Mouse (Mus musculus) heart, adult 2 months (tissue): ENCODE measurements around the gene Ptprn2.

ENCODE experiments used
- CTCF ChIP-seq: fragments of 200-600 bp; IDR thresholded peaks from 2 replicates; pipeline ENCODE4 v1.8.1; 2022; ENCODE audit warnings: antibody characterized with exemption, mild to moderate bottlenecking, moderate library complexity
- POLR2A ChIP-seq: fragments of 200-500 bp; IDR thresholded peaks from 2 replicates; pipeline ENCODE4 v1.6.1; 2011; ENCODE audit warnings: mild to moderate bottlenecking, low read depth, low read length, control low read depth; ENCODE audit not compliant: insufficient read depth

DNA sequence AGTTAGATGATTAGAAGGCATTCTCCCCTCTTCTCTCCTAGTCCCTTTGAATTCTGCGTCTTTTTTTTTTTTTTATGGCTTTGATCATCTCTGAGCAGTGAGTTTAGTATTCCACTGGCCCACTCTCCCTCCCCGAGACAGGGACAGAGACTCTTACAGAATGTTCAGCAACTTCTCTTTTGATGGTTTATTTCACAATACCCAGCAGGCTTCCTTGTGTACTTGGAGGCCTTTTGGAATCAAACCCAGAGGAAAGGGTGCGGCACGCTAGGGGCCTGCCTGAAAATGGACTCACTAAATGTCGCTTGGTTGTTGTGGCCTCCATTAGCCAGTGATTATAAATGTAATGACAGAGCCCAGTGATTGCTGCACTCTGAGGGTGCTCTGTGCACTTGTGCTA, 680.7 kb downstream of the Ptprn2 start:
- TF ChIP-seq POLR2A (no peak), CTCF (no peak)
